Mouse (Mus musculus) liver, postnatal 0 days (tissue): ENCODE data around the gene Itga6. TPM values are rescaled to one million over a fixed set of nuclear protein-coding genes. Genes with fewer than 3 reads are reported as not detected.

ENCODE experiments used
- ATAC-seq: fragments of 200-750 bp; cut with Nextera tagmentation; 2 replicates; pipeline ENCODE4 v1.8.0; 2017; ENCODE audit warnings: mild to moderate bottlenecking, moderate library complexity
- DNase-seq: peaks from one replicate; pipeline ENCODE4 v3.0.0-alpha.2; 2016
- H3K27ac ChIP-seq: fragments of 300-500 bp; sonication (generic); 2 replicates; pipeline ENCODE4 v1.5.1; 2014; ENCODE audit warnings: antibody characterized with exemption, moderate library complexity, mild to moderate bottlenecking, low read depth
- H3K27me3 ChIP-seq: fragments of 300-500 bp; sonication (generic); 2 replicates; pipeline ENCODE4 v1.6.1; 2014; ENCODE audit warnings: low read length, control low read depth, mixed read lengths; ENCODE audit not compliant: insufficient read depth
- H3K36me3 ChIP-seq: fragments of 300-500 bp; sonication (generic); replicated peaks from 2 replicates; pipeline ENCODE4 v1.6.1; 2014; ENCODE audit warnings: mild to moderate bottlenecking, control low read depth, low read length, moderate library complexity, mixed read lengths; ENCODE audit not compliant: insufficient read depth
- H3K4me1 ChIP-seq: fragments of 300-500 bp; sonication (generic); 2 replicates; pipeline ENCODE4 v1.6.1; 2014; ENCODE audit warnings: antibody characterized with exemption, mild to moderate bottlenecking, control low read depth; ENCODE audit not compliant: insufficient read depth
- H3K4me2 ChIP-seq: fragments of 300-500 bp; sonication (generic); 2 replicates; pipeline ENCODE4 v1.6.1; 2014; ENCODE audit warnings: low read depth, mild to moderate bottlenecking, low read length, moderate library complexity, mixed read lengths
- H3K4me3 ChIP-seq: fragments of 300-500 bp; sonication (generic); 2 replicates; pipeline ENCODE4 v1.5.1; 2014; ENCODE audit warnings: low read depth, low read length
- H3K9ac ChIP-seq: fragments of 300-500 bp; sonication (generic); replicated peaks from 2 replicates; pipeline ENCODE4 v1.6.1; 2014; ENCODE audit warnings: mild to moderate bottlenecking, moderate library complexity
- H3K9me3 ChIP-seq: fragments of 300-500 bp; sonication (generic); 2 replicates; pipeline ENCODE4 v1.6.1; 2016; ENCODE audit warnings: mild to moderate bottlenecking, control low read depth, low read length, mixed read lengths
- CTCF ChIP-seq: sonication (generic); IDR thresholded peaks from 2 replicates; pipeline ENCODE4 v1.5.1; 2016; ENCODE audit warnings: antibody characterized with exemption, low read depth
- EP300 ChIP-seq: IDR thresholded peaks from 2 replicates; pipeline ENCODE4 v1.6.1; 2016; ENCODE audit warnings: antibody characterized with exemption, low read depth, mild to moderate bottlenecking
- WGBS: fragments of 180-500 bp; shearing (Covaris S2); extraction: QIAGEN DNeasy Blood & Tissue Kit; methylation state at CpG from one replicate; pipeline ENCODE4 v1.1.7; 2014; ENCODE audit not compliant: insufficient replicate concordance; 5-methylcytosine and 5-hydroxymethylcytosine counted together
- polyA plus RNA-seq: library from polyadenylated mRNA; unstranded; fragments of >200 nt; fragmentation: Nextera tagmentation; extraction: Ambion mirVana; gene quantifications from 2 replicates; pipeline ENCODE4 v1.2.1, GENCODE M21; 2015

Gene Itga6
- polyA plus RNA-seq, 1 experiment from 2014 or later = 7.5 TPM

DNA sequence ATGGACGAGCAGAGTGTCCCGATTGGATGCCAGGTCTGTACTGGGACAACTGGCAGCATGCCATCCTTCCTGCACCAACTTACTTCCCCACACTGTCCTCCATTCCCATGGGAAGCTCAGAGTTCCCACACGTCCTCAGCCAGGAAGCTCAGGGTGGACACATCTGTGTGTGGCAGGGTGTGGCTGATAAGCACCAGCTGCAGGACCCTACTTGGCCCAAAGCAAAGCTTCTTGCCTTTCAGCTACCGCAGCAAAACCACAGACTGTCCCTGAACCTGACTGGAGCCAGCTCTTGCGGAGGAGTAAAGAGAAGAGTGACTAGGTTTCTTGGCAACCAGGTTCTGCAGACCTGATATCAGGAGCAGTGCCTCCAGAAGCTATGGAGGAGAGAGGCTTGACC is 11.7 kb downstream of the Itga6 start:
- 33% methylated on average over 5 of the region's 5 CpGs for WGBS
- no peak overlapping the region for H3K4me2 ChIP-seq
- no peak overlapping the region for H3K9ac ChIP-seq
- no peak overlapping the region for H3K4me3 ChIP-seq
- H3K27me3 ChIP-seq = no peaks in the 10 kb centered on the region
- H3K27ac ChIP-seq = no peak overlapping the region
- peaks cover 4% of the 10 kb centered on the region; the same call in 1 of the 2 replicates for H3K4me1 ChIP-seq
- no peaks in the 10 kb centered on the region for H3K9me3 ChIP-seq
- ATAC-seq (no peak), DNase-seq (no peak)
- H3K36me3 ChIP-seq = no peaks in the 10 kb centered on the region
- TF ChIP-seq EP300 (no peak), CTCF (no peak)

DNA sequence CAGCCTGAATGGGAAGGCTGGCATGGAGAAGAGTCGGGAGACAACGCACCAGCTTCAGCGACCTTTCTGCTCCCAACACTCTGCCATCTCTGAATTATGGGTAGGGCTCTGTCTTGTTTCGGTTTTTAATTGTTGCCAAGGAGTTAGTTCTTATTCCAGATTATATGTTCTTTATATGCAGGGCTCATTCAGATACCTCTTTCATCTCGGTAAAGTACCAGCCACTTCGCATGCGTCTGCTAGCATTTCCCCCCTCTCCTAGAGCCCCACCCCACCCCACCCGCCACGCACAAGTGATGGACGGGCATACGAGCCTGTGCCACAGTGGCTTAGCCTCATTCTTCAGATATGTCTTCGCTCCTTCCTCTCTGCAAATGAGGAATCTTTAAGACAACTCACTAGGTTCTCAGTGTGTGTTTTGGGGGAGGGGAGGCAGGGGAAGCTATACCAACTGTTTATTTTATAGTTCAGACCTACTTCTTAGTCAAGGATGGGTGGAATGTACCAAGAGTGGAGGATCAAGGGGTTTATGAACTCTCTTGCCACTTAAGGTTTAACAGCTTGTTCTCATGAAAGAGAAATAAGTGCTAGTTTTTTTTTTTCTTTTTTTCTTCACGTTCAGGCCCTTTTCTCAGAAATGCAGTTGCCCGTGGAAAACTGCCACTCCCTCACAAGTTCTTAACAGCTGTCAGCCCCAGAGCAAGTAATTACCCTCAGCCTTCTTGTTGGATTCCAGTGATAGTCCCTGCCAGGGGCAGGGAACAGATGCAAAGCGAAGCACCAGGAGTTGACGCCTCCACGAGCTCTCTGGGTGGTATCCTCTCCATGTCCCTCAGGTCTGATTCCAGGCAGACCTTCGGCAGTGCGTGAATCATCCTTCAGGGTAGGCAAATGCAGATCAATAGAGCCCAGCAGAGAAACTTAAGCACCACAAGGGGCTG is 13.4 kb downstream of the Itga6 start:
- no peak overlapping the region for H3K4me3 ChIP-seq
- WGBS = 36% methylated on average over 19 of the region's 19 CpGs
- no peak for TF ChIP-seq CTCF
- no peak for TF ChIP-seq EP300
- H3K9me3 ChIP-seq = no peaks in the 10 kb centered on the region
- no peaks in the 10 kb centered on the region for H3K36me3 ChIP-seq
- ATAC-seq (no peak), DNase-seq (no peak)
- no peaks in the 10 kb centered on the region for H3K4me1 ChIP-seq
- H3K9ac ChIP-seq = no peak overlapping the region
- no peak overlapping the region for H3K27ac ChIP-seq
- H3K27me3 ChIP-seq = no peaks in the 10 kb centered on the region
- no peak overlapping the region for H3K4me2 ChIP-seq

DNA sequence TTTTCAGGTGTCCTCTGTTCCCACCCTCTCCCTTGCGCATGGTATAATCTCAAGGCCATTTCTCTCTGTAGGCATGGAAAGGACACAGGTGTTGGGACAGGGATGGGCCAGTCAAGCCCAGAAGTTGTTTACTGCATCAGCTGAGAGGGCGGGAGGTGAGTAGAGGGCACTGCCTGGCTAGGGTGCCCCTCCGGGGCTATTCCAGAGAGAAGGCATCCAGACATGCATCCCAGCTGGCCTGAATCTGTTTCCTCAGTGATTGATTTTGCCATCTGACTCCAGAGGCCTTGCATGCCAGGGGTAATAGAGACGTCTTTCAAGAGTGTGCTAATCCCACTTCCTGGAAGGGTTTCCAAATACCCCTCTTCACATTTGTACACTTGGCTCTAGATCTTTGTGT is 14.7 kb downstream of the Itga6 start:
- DNase-seq = no peak
- Histone ChIP-seq H3K9ac (no peak overlapping the region), H3K27me3 (no peaks in the 10 kb centered on the region), H3K4me1 (peaks cover 3% of the 10 kb centered on the region; the same call in 1 of the 2 replicates), H3K9me3 (no peaks in the 10 kb centered on the region), H3K4me3 (no peak overlapping the region), H3K27ac (no peak overlapping the region), H3K4me2 (no peak overlapping the region), H3K36me3 (no peaks in the 10 kb centered on the region)
- 70% methylated on average over 4 of the region's 4 CpGs for WGBS
- ATAC-seq = no peak
- TF ChIP-seq CTCF = no peak
- no peak for TF ChIP-seq EP300

DNA sequence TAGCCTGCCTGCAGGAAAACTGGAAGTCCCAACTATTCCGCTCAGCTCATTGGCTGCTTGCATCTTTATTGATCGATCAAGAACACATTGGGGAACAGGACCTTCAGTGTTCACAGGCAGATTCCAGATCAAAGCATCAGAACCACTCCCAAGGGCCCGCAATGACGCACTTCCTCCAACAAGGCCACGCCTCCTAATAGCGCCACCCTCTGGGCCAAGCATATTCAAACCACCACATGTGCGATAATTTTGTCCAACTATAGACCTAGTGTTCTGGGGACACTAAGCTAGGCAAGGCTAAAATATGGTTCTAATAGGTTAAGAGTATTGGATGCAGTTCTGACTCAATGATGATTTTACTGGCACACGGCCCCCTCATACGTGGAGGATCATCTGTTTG is 15.7 kb downstream of the Itga6 start:
- no peaks in the 10 kb centered on the region for H3K27me3 ChIP-seq
- no peaks in the 10 kb centered on the region for H3K36me3 ChIP-seq
- H3K9me3 ChIP-seq = no peaks in the 10 kb centered on the region
- H3K27ac ChIP-seq = no peak overlapping the region
- H3K4me1 ChIP-seq = peaks cover 4% of the 10 kb centered on the region; the same call in 1 of the 2 replicates
- no peak for TF ChIP-seq CTCF
- no peak for TF ChIP-seq EP300
- DNase-seq (no peak), ATAC-seq (no peak)
- no peak overlapping the region for H3K4me3 ChIP-seq
- H3K4me2 ChIP-seq = no peak overlapping the region
- WGBS = 87% methylated on average over 9 of the region's 9 CpGs
- H3K9ac ChIP-seq = no peak overlapping the region

DNA sequence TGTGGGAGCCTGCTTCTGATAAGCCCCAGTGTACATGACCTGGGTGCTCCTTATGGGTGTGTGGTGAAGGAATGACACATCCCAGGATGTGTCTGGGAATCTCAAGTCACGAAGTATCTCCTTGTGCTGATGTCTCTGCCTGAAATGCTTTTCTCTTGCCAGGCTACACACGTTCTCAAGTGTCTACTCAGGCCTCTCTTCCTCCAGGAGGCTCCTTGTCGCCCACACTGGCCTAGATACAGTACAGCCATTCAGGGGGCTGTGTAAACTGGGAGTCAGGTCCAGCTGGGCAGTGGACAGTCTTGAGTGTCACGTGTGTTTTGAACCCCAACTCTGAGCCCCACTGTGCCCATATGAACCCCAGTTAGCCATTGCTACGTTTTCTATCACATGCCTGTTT is 19.1 kb downstream of the Itga6 start:
- TF ChIP-seq EP300 = no peak
- no peak for TF ChIP-seq CTCF
- no peak overlapping the region for H3K27ac ChIP-seq
- no peak overlapping the region for H3K9ac ChIP-seq
- WGBS = 49% methylated on average over 5 of the region's 5 CpGs
- H3K36me3 ChIP-seq = no peaks in the 10 kb centered on the region
- no peak overlapping the region for H3K4me3 ChIP-seq
- peaks cover 4% of the 10 kb centered on the region; the same call in 1 of the 2 replicates for H3K4me1 ChIP-seq
- ATAC-seq = no peak
- H3K9me3 ChIP-seq = no peaks in the 10 kb centered on the region
- DNase-seq = no peak
- H3K27me3 ChIP-seq = no peaks in the 10 kb centered on the region
- no peak overlapping the region for H3K4me2 ChIP-seq

DNA sequence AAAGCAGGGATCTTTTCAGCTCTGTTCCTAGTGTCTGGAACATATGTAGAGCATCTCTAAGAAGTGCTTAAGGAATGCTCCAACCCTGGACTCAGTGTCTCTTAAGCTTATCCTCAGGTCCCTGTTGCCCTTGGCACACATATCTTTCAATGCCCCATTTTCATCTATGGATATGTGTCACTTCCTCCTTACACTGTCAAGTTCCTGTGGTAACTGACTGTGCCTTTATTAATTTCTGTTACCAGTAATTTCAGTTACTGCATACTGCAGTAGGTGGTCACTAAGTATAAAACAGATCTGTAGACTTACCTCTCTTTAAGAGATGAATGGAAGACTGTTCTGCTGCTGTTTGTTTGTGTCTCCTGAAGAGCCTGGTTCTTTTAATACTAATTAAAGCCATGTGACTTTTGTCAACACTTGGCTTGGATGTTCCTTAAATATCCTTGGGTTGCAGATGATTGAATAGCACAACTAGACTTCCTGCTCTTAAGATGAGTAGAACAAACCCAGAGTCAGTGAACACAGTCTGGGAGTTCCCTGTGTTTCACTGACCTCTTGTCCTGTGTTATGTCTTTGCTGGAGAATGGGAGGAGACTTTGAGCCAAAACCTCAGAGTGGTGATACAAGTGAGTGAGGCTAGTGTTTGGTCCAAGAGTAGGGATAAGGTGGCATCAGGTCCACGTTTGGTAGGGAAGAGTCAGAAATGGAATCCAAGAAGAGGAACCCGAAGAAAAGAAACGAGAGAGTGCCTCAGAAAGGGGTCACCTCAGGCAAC is 19.7 kb downstream of the Itga6 start:
- TF ChIP-seq EP300 (no peak), CTCF (no peak)
- no peak overlapping the region for H3K4me2 ChIP-seq
- H3K27me3 ChIP-seq = no peaks in the 10 kb centered on the region
- H3K9ac ChIP-seq = no peak overlapping the region
- H3K4me3 ChIP-seq = no peak overlapping the region
- DNase-seq (no peak), ATAC-seq (no peak)
- no peak overlapping the region for H3K27ac ChIP-seq
- H3K9me3 ChIP-seq = no peaks in the 10 kb centered on the region
- WGBS = 59% methylated on average over 3 of the region's 3 CpGs
- H3K36me3 ChIP-seq = no peaks in the 10 kb centered on the region
- peaks cover 4% of the 10 kb centered on the region; the same call in 1 of the 2 replicates for H3K4me1 ChIP-seq
